Mouse (Mus musculus) induced T-regulatory cell, adult 2 months (primary cell): Measurements from ENCODE around the gene Rbm5.

ENCODE experiments used
- DNase-seq: peaks from one replicate; pipeline ENCODE4 v3.0.0-alpha.2; 2012; ENCODE audit warnings: low read depth

Gene Rbm5

GRCm38 (mm10) chr9:107729709-107730108 is 41.1 kb downstream of the Rbm5 start:
- DNase-seq, result no peak

- no peak for DNase-seq
Observed at GRCm38 (mm10) chr9:107728919-107729670, 41.7 kb downstream of the Rbm5 start.

- DNase-seq, result no peak
Observed at GRCm38 (mm10) chr9:107727041-107727440, 43.8 kb downstream of the Rbm5 start.

GRCm38 (mm10) chr9:107724796-107725195 is 46.0 kb downstream of the Rbm5 start:
- DNase-seq, result no peak

GRCm38 (mm10) chr9:107723794-107724531 is 46.8 kb downstream of the Rbm5 start:
- peak; percentile 32 for DNase-seq

GRCm38 (mm10) chr9:107723292-107723691 is 47.5 kb downstream of the Rbm5 start:
- no peak for DNase-seq

GRCm38 (mm10) chr9:107718781-107719540 is 51.8 kb downstream of the Rbm5 start:
- DNase-seq, result peak; percentile 42

GRCm38 (mm10) chr9:107716951-107717350 is 53.8 kb downstream of the Rbm5 start:
- DNase-seq, result no peak

GRCm38 (mm10) chr9:107715632-107716031 is 55.2 kb downstream of the Rbm5 start:
- DNase-seq, result no peak

- DNase-seq, result no peak
Observed at GRCm38 (mm10) chr9:107714221-107714952, 56.4 kb downstream of the Rbm5 start.

GRCm38 (mm10) chr9:107709697-107710483 is 60.9 kb downstream of the Rbm5 start, which contains the start of gene Sema3f:
TSS of gene Sema3f (minus strand) at chr9:107710475.
- DNase-seq, result peak; percentile 87

GRCm38 (mm10) chr9:107709096-107709696 is 61.6 kb downstream of the Rbm5 start:
- peak; percentile 43 for DNase-seq

- DNase-seq, result no peak
Observed at GRCm38 (mm10) chr9:107708439-107709095, 62.2 kb downstream of the Rbm5 start.

GRCm38 (mm10) chr9:107707701-107708438 is 62.9 kb downstream of the Rbm5 start:
- peak; percentile 57 for DNase-seq

GRCm38 (mm10) chr9:107706781-107707211 is 64.0 kb downstream of the Rbm5 start:
- DNase-seq, result no peak

- no peak for DNase-seq
Observed at GRCm38 (mm10) chr9:107703337-107704122, 67.3 kb downstream of the Rbm5 start.

- no peak for DNase-seq
Observed at GRCm38 (mm10) chr9:107702606-107703185, 68.1 kb downstream of the Rbm5 start.

- no peak for DNase-seq
Observed at GRCm38 (mm10) chr9:107701594-107701993, 69.2 kb downstream of the Rbm5 start.
